Mouse (Mus musculus) neural tube, embryonic 15.5 days (tissue): ENCODE data around the gene Epha6. TPM values are rescaled to one million over a fixed set of nuclear protein-coding genes. Genes with fewer than 3 reads are reported as not detected.

ENCODE experiments used
- ATAC-seq: fragments of 200-750 bp; cut with Nextera tagmentation; 2 replicates; pipeline ENCODE4 v1.8.0; 2017; ENCODE audit warnings: mild to moderate bottlenecking, moderate TSS enrichment, moderate library complexity; ENCODE audit not compliant: low FRiP score
- H3K27ac ChIP-seq: fragments of 300-500 bp; sonication (generic); replicated peaks from 2 replicates; pipeline ENCODE4 v1.5.1; 2015; ENCODE audit warnings: mild to moderate bottlenecking, inconsistent platforms
- H3K27me3 ChIP-seq: fragments of 300-500 bp; sonication (generic); replicated peaks from 2 replicates; pipeline ENCODE4 v1.6.1; 2015; ENCODE audit warnings: inconsistent platforms
- H3K36me3 ChIP-seq: fragments of 300-500 bp; sonication (generic); 2 replicates; pipeline ENCODE4 v1.6.1; 2015; ENCODE audit warnings: inconsistent platforms
- H3K4me1 ChIP-seq: fragments of 300-500 bp; sonication (generic); 2 replicates; pipeline ENCODE4 v1.6.1; 2015; ENCODE audit warnings: inconsistent platforms
- H3K4me2 ChIP-seq: fragments of 300-500 bp; sonication (generic); 2 replicates; pipeline ENCODE4 v1.6.1; 2015; ENCODE audit warnings: inconsistent platforms, mild to moderate bottlenecking, moderate library complexity
- H3K4me3 ChIP-seq: fragments of 300-500 bp; sonication (generic); replicated peaks from 2 replicates; pipeline ENCODE4 v1.5.1; 2015; ENCODE audit warnings: mild to moderate bottlenecking, inconsistent platforms
- H3K9ac ChIP-seq: fragments of 300-500 bp; sonication (generic); replicated peaks from 2 replicates; pipeline ENCODE4 v1.6.1; 2015; ENCODE audit warnings: mild to moderate bottlenecking, inconsistent platforms
- H3K9me3 ChIP-seq: fragments of 300-500 bp; sonication (generic); replicated peaks from 2 replicates; pipeline ENCODE4 v1.6.1; 2016; ENCODE audit warnings: inconsistent platforms
- WGBS: fragments of 180-500 bp; shearing (Covaris S2); methylation state at CpG from one replicate; pipeline ENCODE4 v1.1.7; 2015; ENCODE audit warnings: mixed read lengths; 5-methylcytosine and 5-hydroxymethylcytosine counted together
- polyA plus RNA-seq: library from polyadenylated mRNA; unstranded; fragments of >200 nt; fragmentation: Nextera tagmentation; extraction: Ambion mirVana; gene quantifications from 2 replicates; pipeline ENCODE4 v1.2.1, GENCODE M21; 2015

The Epha6 gene
- polyA plus RNA-seq, 1 experiment from 2014 or later: 8.6 TPM

DNA sequence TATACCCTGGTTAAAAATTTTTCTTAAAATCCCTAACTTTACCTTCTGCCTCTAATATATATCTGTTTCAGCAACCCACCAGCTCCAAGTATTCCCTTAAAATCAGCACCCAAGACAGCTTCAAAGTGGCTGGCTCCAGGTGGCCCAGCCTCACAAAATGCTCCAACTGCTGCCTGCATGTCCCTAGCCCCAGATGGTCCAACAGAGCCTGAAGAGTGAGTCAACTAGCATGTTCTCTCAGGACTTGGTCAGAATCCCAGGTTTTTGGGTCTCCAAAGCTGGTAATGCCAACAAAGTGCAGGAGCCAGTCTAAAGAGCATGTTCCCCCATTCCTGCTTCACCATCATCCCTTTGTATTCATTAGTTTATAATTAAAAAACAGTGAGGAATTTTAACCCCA, 129.6 kb downstream of the Epha6 start:
- no peak overlapping the region for H3K4me2 ChIP-seq
- no peak overlapping the region for H3K4me3 ChIP-seq
- no peaks in the 10 kb centered on the region for H3K4me1 ChIP-seq
- H3K27me3 ChIP-seq: no peaks in the 10 kb centered on the region
- no peak overlapping the region for H3K9ac ChIP-seq
- no peak for ATAC-seq
- H3K27ac ChIP-seq: no peak overlapping the region
- no peaks in the 10 kb centered on the region for H3K36me3 ChIP-seq
- H3K9me3 ChIP-seq: no peaks in the 10 kb centered on the region

DNA sequence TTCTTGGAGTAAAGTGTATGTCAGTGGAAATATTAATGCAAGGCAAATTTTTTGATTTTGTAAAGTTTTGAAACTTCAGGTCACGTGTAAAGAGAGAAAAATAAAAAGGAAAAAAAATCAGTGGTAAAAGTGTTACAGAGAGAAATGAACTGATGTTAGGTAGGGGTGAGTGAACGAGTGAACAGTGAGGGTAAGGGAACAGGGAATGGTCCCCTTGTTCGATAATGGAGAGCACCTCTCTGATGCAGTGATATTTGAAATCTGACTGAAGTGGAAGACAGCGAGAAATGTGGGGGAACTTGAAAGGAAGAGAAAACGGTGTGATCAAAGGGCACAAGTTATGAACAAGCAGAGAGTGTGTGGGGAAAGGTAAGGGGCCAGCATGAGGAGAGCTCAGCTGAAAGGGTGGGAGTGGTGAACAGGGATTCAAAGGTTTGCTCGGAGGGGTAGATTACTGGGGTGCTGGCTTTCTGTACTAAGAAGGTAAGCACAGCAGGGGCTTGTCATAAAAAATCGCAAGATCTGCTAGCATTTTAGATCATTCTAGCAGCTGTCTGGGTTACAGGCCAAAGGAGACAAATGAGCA, 137.0 kb downstream of the Epha6 start:
- no peak for ATAC-seq
- WGBS: 70% methylated on average over 7 of the region's 7 CpGs
- no peak overlapping the region for H3K27ac ChIP-seq
- no peaks in the 10 kb centered on the region for H3K4me1 ChIP-seq
- H3K9ac ChIP-seq: no peak overlapping the region
- H3K27me3 ChIP-seq: no peaks in the 10 kb centered on the region
- H3K4me2 ChIP-seq: no peak overlapping the region
- no peak overlapping the region for H3K4me3 ChIP-seq
- H3K9me3 ChIP-seq: no peaks in the 10 kb centered on the region
- no peaks in the 10 kb centered on the region for H3K36me3 ChIP-seq

GRCm38 (mm10) chr16:60435283-60435682, 170.0 kb downstream of the Epha6 start:
- ATAC-seq: no peak
- Histone ChIP-seq H3K4me1 (no peaks in the 10 kb centered on the region), H3K9ac (no peak overlapping the region), H3K9me3 (no peaks in the 10 kb centered on the region), H3K4me3 (no peak overlapping the region), H3K4me2 (no peak overlapping the region), H3K27me3 (no peaks in the 10 kb centered on the region), H3K36me3 (no peaks in the 10 kb centered on the region), H3K27ac (no peak overlapping the region)
- 77% methylated on average over 1 of the region's 1 CpGs for WGBS

GRCm38 (mm10) chr16:60434241-60434640, 171.1 kb downstream of the Epha6 start:
- Histone ChIP-seq H3K27ac (no peak overlapping the region), H3K9me3 (no peaks in the 10 kb centered on the region), H3K4me2 (no peak overlapping the region), H3K4me1 (no peaks in the 10 kb centered on the region), H3K36me3 (no peaks in the 10 kb centered on the region), H3K27me3 (no peaks in the 10 kb centered on the region), H3K4me3 (no peak overlapping the region), H3K9ac (no peak overlapping the region)
- ATAC-seq: no peak
- WGBS: 81% methylated on average over 1 of the region's 1 CpGs

- WGBS: 69% methylated on average over 3 of the region's 3 CpGs
- Histone ChIP-seq H3K27me3 (no peaks in the 10 kb centered on the region), H3K9me3 (no peaks in the 10 kb centered on the region), H3K36me3 (no peaks in the 10 kb centered on the region), H3K4me3 (no peak overlapping the region), H3K4me2 (no peak overlapping the region), H3K9ac (no peak overlapping the region), H3K27ac (no peak overlapping the region), H3K4me1 (no peaks in the 10 kb centered on the region)
- no peak for ATAC-seq
Observed at GRCm38 (mm10) chr16:60395306-60395705, 210.0 kb downstream of the Epha6 start.

GRCm38 (mm10) chr16:60392961-60393360, 212.4 kb downstream of the Epha6 start:
- no peak overlapping the region for H3K4me2 ChIP-seq
- H3K9ac ChIP-seq: no peak overlapping the region
- no peak overlapping the region for H3K27ac ChIP-seq
- H3K4me1 ChIP-seq: no peaks in the 10 kb centered on the region
- ATAC-seq: no peak
- no peak overlapping the region for H3K4me3 ChIP-seq
- H3K27me3 ChIP-seq: no peaks in the 10 kb centered on the region
- H3K36me3 ChIP-seq: no peaks in the 10 kb centered on the region
- H3K9me3 ChIP-seq: no peaks in the 10 kb centered on the region

GRCm38 (mm10) chr16:60375147-60375546, 230.2 kb downstream of the Epha6 start:
- no peaks in the 10 kb centered on the region for H3K36me3 ChIP-seq
- no peak overlapping the region for H3K9ac ChIP-seq
- H3K4me3 ChIP-seq: no peak overlapping the region
- no peaks in the 10 kb centered on the region for H3K4me1 ChIP-seq
- no peaks in the 10 kb centered on the region for H3K27me3 ChIP-seq
- ATAC-seq: no peak
- H3K27ac ChIP-seq: no peak overlapping the region
- H3K4me2 ChIP-seq: no peak overlapping the region
- no peaks in the 10 kb centered on the region for H3K9me3 ChIP-seq

- no peak for ATAC-seq
- H3K4me1 ChIP-seq: no peaks in the 10 kb centered on the region
- WGBS: 97% methylated on average over 1 of the region's 1 CpGs
- H3K4me3 ChIP-seq: no peak overlapping the region
- H3K36me3 ChIP-seq: no peaks in the 10 kb centered on the region
- H3K27ac ChIP-seq: no peak overlapping the region
- no peak overlapping the region for H3K4me2 ChIP-seq
- no peak overlapping the region for H3K9ac ChIP-seq
- no peaks in the 10 kb centered on the region for H3K9me3 ChIP-seq
- no peaks in the 10 kb centered on the region for H3K27me3 ChIP-seq
Observed at GRCm38 (mm10) chr16:60283963-60284362, 321.4 kb downstream of the Epha6 start.

DNA sequence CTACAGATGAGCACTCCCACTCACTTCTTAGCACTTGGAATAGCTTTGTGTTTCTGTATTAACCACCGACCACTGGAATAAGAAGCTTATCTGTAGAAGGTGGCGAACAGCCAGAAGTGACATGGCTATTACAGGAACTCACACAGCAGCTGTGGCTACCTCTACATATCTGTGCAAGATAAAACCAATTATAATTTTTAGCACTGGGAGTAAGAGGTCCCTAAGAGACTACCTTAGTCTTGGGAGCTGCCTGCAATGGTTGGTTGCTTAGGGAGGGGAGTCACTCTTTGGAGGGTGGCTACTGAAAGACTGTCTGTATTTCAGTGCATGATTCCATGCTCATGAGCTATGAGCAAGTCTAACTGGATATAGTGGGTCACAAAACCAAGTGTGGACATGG, 331.2 kb downstream of the Epha6 start:
- 84% methylated on average over 2 of the region's 2 CpGs for WGBS
- no peak for ATAC-seq
- Histone ChIP-seq H3K9me3 (no peaks in the 10 kb centered on the region), H3K4me1 (no peaks in the 10 kb centered on the region), H3K4me3 (no peak overlapping the region), H3K9ac (no peak overlapping the region), H3K27ac (no peak overlapping the region), H3K27me3 (no peaks in the 10 kb centered on the region), H3K4me2 (no peak overlapping the region), H3K36me3 (no peaks in the 10 kb centered on the region)

- H3K9ac ChIP-seq: no peak overlapping the region
- no peak overlapping the region for H3K4me2 ChIP-seq
- no peak overlapping the region for H3K27ac ChIP-seq
- H3K9me3 ChIP-seq: no peaks in the 10 kb centered on the region
- H3K27me3 ChIP-seq: no peaks in the 10 kb centered on the region
- no peak overlapping the region for H3K4me3 ChIP-seq
- ATAC-seq: no peak; the same call in 1 of the 2 replicates
- 72% methylated on average over 9 of the region's 9 CpGs for WGBS
- H3K4me1 ChIP-seq: no peaks in the 10 kb centered on the region
- H3K36me3 ChIP-seq: no peaks in the 10 kb centered on the region
Observed at GRCm38 (mm10) chr16:60266367-60267351, 338.7 kb downstream of the Epha6 start.

- no peaks in the 10 kb centered on the region for H3K36me3 ChIP-seq
- no peak overlapping the region for H3K4me3 ChIP-seq
- no peak overlapping the region for H3K4me2 ChIP-seq
- no peak for ATAC-seq
- H3K27me3 ChIP-seq: no peaks in the 10 kb centered on the region
- no peak overlapping the region for H3K9ac ChIP-seq
- no peaks in the 10 kb centered on the region for H3K4me1 ChIP-seq
- no peaks in the 10 kb centered on the region for H3K9me3 ChIP-seq
- no peak overlapping the region for H3K27ac ChIP-seq
- WGBS: 66% methylated on average over 6 of the region's 6 CpGs
Observed at GRCm38 (mm10) chr16:60264719-60265508, 340.4 kb downstream of the Epha6 start.
